Mouse (Mus musculus) adipocyte (in vitro differentiated cells): ENCODE results near the gene Plxnb3.

Source experiments
- DNase-seq: peaks from one replicate; pipeline ENCODE4 v3.0.0-alpha.2; 2016; ENCODE audit warnings: low spot score

Gene Plxnb3

GRCm38 (mm10) chrX:73785666-73786065 is 28.8 kb downstream of the Plxnb3 start:
- no peak for DNase-seq

- DNase-seq = peak; percentile 98
Measured at GRCm38 (mm10) chrX:73786364-73787224, 29.7 kb downstream of the Plxnb3 start, which contains the start of the genes Idh3g and Ssr4. Idh3g (minus strand) TSS chrX:73786897. Ssr4 (plus strand) TSS chrX:73787028.

GRCm38 (mm10) chrX:73787225-73787558 is 30.3 kb downstream of the Plxnb3 start:
- no peak for DNase-seq

- DNase-seq = no peak
Measured at GRCm38 (mm10) chrX:73788501-73788900, 31.6 kb downstream of the Plxnb3 start.

- DNase-seq = no peak
Measured at GRCm38 (mm10) chrX:73793039-73793438, 36.1 kb downstream of the Plxnb3 start.

GRCm38 (mm10) chrX:73793505-73793904 is 36.6 kb downstream of the Plxnb3 start:
- DNase-seq = no peak

- DNase-seq = no peak
Measured at GRCm38 (mm10) chrX:73797511-73797910, 40.6 kb downstream of the Plxnb3 start.

- DNase-seq = peak; percentile 63
Measured at GRCm38 (mm10) chrX:73798502-73798901, 41.6 kb downstream of the Plxnb3 start.

GRCm38 (mm10) chrX:73805814-73806213 is 48.9 kb downstream of the Plxnb3 start:
- DNase-seq = no peak

GRCm38 (mm10) chrX:73815072-73815471 is 58.2 kb downstream of the Plxnb3 start:
- no peak for DNase-seq

GRCm38 (mm10) chrX:73816596-73817314 is 59.9 kb downstream of the Plxnb3 start:
- no peak for DNase-seq
